Mouse (Mus musculus) liver, embryonic 16.5 days (tissue): ENCODE data around the gene Eif3l. TPM values are rescaled to one million over a fixed set of nuclear protein-coding genes. Genes with fewer than 3 reads are reported as not detected.

ENCODE experiments used
- ATAC-seq: fragments of 200-750 bp; cut with Nextera tagmentation; 2 replicates; pipeline ENCODE4 v1.8.0; 2017; ENCODE audit warnings: low read depth, mild to moderate bottlenecking, moderate number of reproducible peaks, moderate library complexity
- H3K27ac ChIP-seq: fragments of 300-500 bp; sonication (generic); 2 replicates; pipeline ENCODE4 v1.5.1; 2014; ENCODE audit warnings: mild to moderate bottlenecking, low read length
- H3K27me3 ChIP-seq: fragments of 300-500 bp; sonication (generic); 2 replicates; pipeline ENCODE4 v1.6.1; 2014; ENCODE audit warnings: low read depth, low read length, mixed read lengths; ENCODE audit not compliant: control insufficient read depth, insufficient read depth
- H3K36me3 ChIP-seq: fragments of 300-500 bp; sonication (generic); 2 replicates; pipeline ENCODE4 v1.6.1; 2014; ENCODE audit warnings: mild to moderate bottlenecking; ENCODE audit not compliant: control insufficient read depth, insufficient read depth
- H3K4me1 ChIP-seq: fragments of 300-500 bp; sonication (generic); 2 replicates; pipeline ENCODE4 v1.6.1; 2014; ENCODE audit warnings: low read depth, low read length, mixed read lengths; ENCODE audit not compliant: control insufficient read depth
- H3K4me2 ChIP-seq: fragments of 300-500 bp; sonication (generic); 2 replicates; pipeline ENCODE4 v1.6.1; 2014; ENCODE audit warnings: low read depth, low read length, mixed read lengths
- H3K4me3 ChIP-seq: fragments of 300-500 bp; sonication (generic); 2 replicates; pipeline ENCODE4 v1.5.1; 2014; ENCODE audit warnings: low read depth, mild to moderate bottlenecking, low read length
- H3K9ac ChIP-seq: fragments of 300-500 bp; sonication (generic); 2 replicates; pipeline ENCODE4 v1.6.1; 2014; ENCODE audit warnings: low read depth, low read length
- H3K9me3 ChIP-seq: fragments of 300-500 bp; sonication (generic); replicated peaks from 2 replicates; pipeline ENCODE4 v1.6.1; 2016; ENCODE audit warnings: low read length; ENCODE audit not compliant: control insufficient read depth
- WGBS: fragments of 180-500 bp; shearing (Covaris S2); extraction: QIAGEN DNeasy Blood & Tissue Kit; methylation state at CpG from one replicate; pipeline ENCODE4 v1.1.7; 2014; ENCODE audit not compliant: insufficient replicate concordance; 5-methylcytosine and 5-hydroxymethylcytosine counted together
- polyA plus RNA-seq: library from polyadenylated mRNA; unstranded; fragments of >200 nt; fragmentation: Nextera tagmentation; extraction: Ambion mirVana; gene quantifications from 2 replicates; pipeline ENCODE4 v1.2.1, GENCODE M21; 2015

Gene Eif3l
- polyA plus RNA-seq, 1 experiment from 2014 or later, result 107 TPM

DNA sequence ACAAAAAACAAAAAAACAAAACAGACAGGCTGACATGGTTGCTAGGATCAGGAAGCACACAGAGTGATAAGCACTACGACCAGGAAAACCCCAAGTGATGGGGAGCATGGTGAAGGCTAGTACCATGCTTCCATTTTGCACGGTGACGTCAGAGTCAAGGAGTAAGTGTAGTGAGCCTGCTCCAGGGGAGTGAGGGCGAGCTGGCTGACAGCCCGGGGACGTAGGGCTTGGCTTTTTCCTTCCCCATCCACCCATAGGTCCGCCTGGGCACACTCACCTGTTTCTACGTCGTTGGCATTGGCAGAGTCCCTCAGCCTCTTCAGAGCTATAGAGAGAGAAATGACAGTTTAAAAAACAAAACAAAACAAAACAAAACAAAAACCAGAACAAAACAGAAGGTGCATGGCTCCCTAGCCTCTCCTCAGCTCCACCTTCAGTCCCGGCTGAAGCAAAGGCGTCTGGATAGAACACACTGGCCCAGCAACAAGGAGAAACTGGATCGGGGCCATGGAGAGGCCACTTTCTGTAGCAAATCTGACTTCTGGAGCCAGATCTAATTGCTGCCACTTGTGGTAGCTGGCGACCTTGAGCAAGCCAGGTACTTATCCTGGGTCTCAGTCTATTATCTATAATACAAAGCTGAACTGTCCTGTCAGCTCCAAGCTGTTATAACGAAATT lies 14.0 kb upstream of the Eif3l start:
- Histone ChIP-seq H3K4me2 (peak overlapping the region; percentile 71), H3K27me3 (no peaks in the 10 kb centered on the region), H3K27ac (0 out of 2 replicates have a peak overlapping the region, but pooled peaks have one; percentile 0), H3K9ac (peak overlapping the region; percentile 90), H3K4me3 (peak overlapping the region; percentile 92), H3K36me3 (peaks cover 48% of the 10 kb centered on the region), H3K9me3 (no peaks in the 10 kb centered on the region), H3K4me1 (peaks cover 57% of the 10 kb centered on the region)
- WGBS, result 68% methylated on average over 14 of the region's 14 CpGs
- ATAC-seq, result no peak

DNA sequence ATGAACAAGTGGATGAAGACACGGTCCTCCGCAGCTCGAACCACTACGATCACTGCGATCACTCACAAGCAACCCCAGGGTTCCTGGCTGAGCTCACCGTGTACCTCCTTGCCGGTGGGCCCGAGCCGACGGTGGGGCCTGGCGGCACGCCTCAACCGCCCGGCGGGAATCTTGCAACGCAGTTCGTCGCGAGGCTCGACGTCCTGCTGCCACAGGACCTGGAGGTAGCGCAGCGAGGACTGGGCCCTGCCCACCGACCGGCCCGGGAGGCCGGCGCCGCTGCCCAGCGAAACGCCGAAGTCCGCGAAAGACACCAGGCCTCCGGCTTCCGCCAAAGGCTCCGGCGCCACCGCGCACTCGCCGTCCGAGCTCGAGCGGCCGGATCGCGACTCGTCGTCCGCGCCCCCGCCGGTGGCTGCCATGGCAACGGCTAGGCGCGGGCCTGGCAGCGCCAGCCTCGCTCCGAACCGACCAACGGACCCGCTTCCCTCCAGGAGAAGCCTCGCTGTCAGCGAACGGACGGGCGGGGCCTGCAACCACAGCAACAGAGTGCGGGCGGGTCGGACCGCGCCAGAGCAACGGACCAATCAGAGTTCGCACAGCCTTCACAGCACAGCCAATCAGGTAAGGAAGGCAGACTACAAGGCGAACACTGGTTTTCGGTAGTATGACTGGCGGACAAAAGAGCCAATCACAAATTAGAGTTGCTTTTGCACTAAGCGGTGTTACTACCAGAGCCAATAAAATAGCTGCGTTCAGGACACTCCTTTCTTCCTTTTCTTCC lies 12.4 kb upstream of the Eif3l start, which contains the start of gene Ankrd54:
Ankrd54 (minus strand) TSS at position 518 of the 784 bp plus-strand sequence.
- Histone ChIP-seq H3K4me1 (peaks cover 66% of the 10 kb centered on the region), H3K9ac (peak within 1 kb of the TSS; percentile 90), H3K4me2 (peak within 1 kb of the TSS; percentile 78), H3K27ac (peak within 1 kb of the TSS; percentile 93), H3K4me3 (peak within 1 kb of the TSS; percentile 92), H3K27me3 (no peaks in the 10 kb centered on the region), H3K9me3 (no peaks in the 10 kb centered on the region), H3K36me3 (peaks cover 34% of the 10 kb centered on the region)
- under 1% methylated on average over 80 of the region's 80 CpGs for WGBS
- ATAC-seq, result peak; percentile 97

DNA sequence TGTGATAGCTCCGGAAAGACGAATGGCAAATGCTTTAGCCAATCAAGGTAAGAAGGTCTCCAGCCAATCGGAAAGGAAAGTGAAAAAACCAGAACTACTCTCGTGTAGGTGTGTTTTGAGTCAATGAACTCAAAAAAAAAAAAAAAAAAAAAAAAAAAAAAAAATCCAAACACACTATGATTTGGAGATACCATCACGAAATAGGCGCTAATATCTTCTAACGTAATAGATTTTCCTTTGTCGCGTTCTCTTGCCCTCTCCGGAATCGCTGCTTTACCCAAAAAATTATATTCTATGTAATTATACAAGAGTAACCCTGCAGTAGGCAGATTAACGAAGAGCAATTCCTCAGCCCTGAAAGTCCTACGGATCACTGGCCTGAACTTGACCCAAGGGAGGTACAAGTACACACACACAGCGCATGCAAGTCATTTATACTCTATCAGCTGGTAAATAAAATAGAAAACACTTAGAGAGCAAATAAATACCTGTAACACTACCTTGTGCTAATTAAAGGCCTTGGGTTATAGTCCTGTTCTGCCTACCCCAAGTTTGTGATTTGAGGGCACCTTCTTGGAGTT lies 11.7 kb upstream of the Eif3l start:
- ATAC-seq, result no peak
- Histone ChIP-seq H3K9me3 (no peaks in the 10 kb centered on the region), H3K4me2 (peak overlapping the region; percentile 78), H3K9ac (peak overlapping the region; percentile 58), H3K4me1 (peaks cover 66% of the 10 kb centered on the region), H3K27ac (peak overlapping the region; percentile 59), H3K4me3 (peak overlapping the region; percentile 50), H3K36me3 (peaks cover 27% of the 10 kb centered on the region), H3K27me3 (no peaks in the 10 kb centered on the region)
- WGBS, result 10% methylated on average over 14 of the region's 14 CpGs

DNA sequence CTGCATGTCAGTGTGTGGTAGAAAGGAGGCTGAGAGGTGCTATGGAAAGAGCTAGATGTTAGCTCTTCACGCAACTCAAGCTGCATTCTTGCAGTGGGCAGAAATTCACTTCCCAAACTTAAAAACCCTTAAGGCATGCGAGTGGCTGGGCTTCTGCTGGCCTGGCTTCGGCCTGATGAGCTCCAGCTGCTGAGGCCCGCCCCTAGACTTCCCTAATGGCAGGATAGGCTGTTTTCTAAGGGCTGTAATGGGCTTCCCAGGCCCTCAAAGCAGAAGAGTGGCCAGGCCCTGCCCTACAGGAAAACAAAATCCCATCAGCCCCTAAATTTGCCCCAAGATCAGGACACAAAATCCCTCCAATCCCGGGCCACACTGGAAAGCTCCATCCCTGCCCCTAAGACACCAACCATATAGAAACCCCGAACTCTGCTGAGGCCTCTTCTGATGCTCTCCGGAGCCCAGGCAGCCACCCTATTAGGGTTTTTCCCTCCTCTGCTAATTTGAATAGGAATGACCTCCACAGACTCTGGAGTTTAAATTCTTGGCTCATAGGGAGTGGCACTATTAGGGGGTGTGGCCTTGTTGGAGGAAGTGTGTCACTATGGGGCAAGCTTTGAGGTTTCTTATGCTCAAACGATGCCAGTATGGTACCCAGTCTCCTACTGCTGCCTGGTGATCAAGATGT lies 9.8 kb upstream of the Eif3l start:
- no peak overlapping the region for H3K9ac ChIP-seq
- H3K4me1 ChIP-seq, result peaks cover 62% of the 10 kb centered on the region
- no peak for ATAC-seq
- H3K4me2 ChIP-seq, result no peak overlapping the region
- no peaks in the 10 kb centered on the region for H3K27me3 ChIP-seq
- H3K27ac ChIP-seq, result peak overlapping the region; percentile 25; the same call in 1 of the 2 replicates
- peaks cover 7% of the 10 kb centered on the region for H3K36me3 ChIP-seq
- no peak overlapping the region for H3K4me3 ChIP-seq
- 70% methylated on average over 8 of the region's 8 CpGs for WGBS
- H3K9me3 ChIP-seq, result no peaks in the 10 kb centered on the region

DNA sequence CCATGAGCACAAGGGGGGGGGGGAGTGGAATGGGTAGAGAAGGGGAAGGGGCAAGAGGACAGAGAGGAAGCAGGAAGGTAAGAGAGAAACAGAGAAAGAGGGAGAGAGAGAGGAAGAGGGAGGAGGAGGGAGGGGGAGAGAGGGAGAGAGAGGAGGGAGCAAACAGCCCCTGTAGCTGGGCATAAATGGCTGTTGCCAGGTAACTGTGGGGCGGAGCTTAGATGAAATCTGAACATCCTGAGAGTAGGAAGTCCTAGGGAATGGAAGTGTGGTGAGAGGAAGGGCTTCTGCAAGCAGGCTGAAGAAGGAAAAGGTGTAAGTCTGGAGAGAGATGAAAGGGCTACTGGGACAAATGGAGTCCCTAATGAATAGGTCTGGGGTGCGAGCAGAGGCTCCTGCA lies 8.7 kb upstream of the Eif3l start:
- Histone ChIP-seq H3K27ac (no peak overlapping the region), H3K9ac (no peak overlapping the region), H3K4me2 (no peak overlapping the region), H3K27me3 (no peaks in the 10 kb centered on the region), H3K4me3 (no peak overlapping the region), H3K9me3 (no peaks in the 10 kb centered on the region), H3K4me1 (peaks cover 51% of the 10 kb centered on the region), H3K36me3 (no peaks in the 10 kb centered on the region)
- 59% methylated on average over 2 of the region's 2 CpGs for WGBS
- no peak for ATAC-seq

DNA sequence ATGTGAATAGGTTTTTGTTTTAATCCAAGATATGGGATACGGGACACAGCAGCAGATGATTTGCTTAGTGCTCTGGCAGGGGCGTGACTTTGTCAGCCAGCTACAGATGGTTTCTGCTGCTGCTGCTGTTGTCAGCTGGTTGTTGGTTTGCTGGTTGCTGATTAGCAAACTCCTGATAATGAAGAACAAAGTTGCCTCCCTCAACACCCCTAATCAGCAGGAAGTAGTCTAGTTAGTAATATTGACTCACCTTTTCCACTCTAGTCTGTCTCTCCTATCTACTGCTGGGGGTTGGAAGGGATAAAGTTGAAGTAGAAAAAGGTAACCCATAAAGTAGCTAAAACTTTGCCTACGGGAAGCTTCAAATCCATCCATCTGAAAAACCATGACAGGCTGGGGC lies 7.3 kb upstream of the Eif3l start:
- Histone ChIP-seq H3K27ac (peak overlapping the region; percentile 77), H3K36me3 (no peaks in the 10 kb centered on the region), H3K9me3 (no peaks in the 10 kb centered on the region), H3K4me3 (no peak overlapping the region), H3K4me1 (peaks cover 50% of the 10 kb centered on the region), H3K9ac (no peak overlapping the region; the same call in 1 of the 2 replicates), H3K27me3 (no peaks in the 10 kb centered on the region), H3K4me2 (peak overlapping the region; percentile 47)
- peak; percentile 6 for ATAC-seq
- 20% methylated on average over 3 of the region's 3 CpGs for WGBS

DNA sequence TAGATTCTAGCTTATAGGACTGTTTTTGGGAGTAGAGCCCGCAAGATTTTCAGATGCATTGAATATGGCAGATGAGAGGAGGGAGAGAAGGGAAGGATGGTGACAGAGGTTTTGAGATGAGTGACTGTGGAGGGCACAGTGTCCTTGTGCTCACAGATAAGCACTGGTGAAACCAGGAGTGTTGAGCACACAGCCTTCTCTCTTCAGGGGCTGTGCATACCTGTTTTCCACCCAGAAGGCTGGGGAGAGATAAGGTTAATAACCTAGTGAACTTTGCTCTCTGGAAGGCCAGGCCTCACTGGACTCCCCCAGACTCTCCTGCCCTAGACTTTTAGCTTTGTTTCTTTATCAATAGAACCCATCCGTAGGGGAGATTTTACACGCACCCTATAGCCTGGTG lies 6.6 kb upstream of the Eif3l start:
- ATAC-seq, result peak; percentile 80
- peak overlapping the region; percentile 77 for H3K27ac ChIP-seq
- H3K4me1 ChIP-seq, result peaks cover 48% of the 10 kb centered on the region
- H3K9ac ChIP-seq, result peak overlapping the region; percentile 12; the same call in 1 of the 2 replicates
- 44% methylated on average over 3 of the region's 3 CpGs for WGBS
- H3K4me3 ChIP-seq, result no peak overlapping the region
- H3K9me3 ChIP-seq, result no peaks in the 10 kb centered on the region
- H3K36me3 ChIP-seq, result no peaks in the 10 kb centered on the region
- H3K4me2 ChIP-seq, result peak overlapping the region; percentile 47
- H3K27me3 ChIP-seq, result no peaks in the 10 kb centered on the region

DNA sequence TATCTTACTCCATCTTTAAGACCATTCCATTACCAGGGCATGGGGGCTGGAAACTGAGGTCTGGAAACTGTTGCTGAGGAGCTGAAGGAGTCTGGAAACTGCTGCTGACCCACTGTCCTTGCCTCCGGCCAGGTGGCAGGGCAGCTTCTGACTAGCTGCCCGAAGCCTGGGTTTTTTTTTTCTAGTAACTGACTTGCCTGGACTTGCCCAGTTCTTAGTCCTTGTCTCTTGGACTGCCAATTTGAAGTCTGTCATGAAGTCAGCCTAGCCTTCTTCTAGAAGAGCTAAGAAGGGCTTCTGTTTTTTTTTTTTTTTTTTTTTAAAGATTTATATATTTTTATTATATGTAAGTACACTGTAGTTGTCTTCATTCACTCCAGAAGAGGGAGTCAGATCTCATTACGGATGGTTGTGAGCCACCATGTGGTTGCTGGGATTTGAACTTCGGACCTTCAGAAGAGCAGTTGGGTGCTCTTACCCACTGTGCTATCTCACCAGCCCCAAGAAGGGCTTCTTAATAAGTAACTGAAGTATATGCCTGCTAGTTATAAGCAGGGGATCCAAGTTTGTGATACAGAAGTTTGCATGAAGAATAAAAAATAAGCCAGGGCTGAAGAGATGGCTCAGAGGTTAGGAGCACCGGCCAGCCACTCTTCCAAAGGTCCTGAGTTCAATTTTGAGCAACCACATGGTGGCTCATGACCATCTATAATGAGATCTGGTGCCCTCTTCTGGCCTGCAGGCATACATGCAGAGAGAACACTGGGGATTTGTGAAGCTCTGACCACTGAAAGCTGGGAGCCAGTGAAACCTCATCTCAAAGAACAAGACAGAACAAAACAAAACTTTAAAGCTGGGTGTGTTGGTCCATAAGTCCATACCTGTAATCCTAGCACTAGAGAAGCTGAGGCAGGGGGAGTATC lies 3.6 kb upstream of the Eif3l start:
- no peak for ATAC-seq
- no peak overlapping the region for H3K27ac ChIP-seq
- H3K36me3 ChIP-seq, result no peaks in the 10 kb centered on the region
- no peak overlapping the region for H3K4me3 ChIP-seq
- H3K9me3 ChIP-seq, result no peaks in the 10 kb centered on the region
- H3K4me1 ChIP-seq, result peaks cover 44% of the 10 kb centered on the region
- H3K27me3 ChIP-seq, result no peaks in the 10 kb centered on the region
- no peak overlapping the region for H3K9ac ChIP-seq
- WGBS, result 62% methylated on average over 5 of the region's 5 CpGs
- no peak overlapping the region for H3K4me2 ChIP-seq
